Mouse (Mus musculus) spleen, adult 2 months (tissue): ENCODE measurements around the gene Bahcc1. TPM values are rescaled to one million over a fixed set of nuclear protein-coding genes. Genes with fewer than 3 reads are reported as not detected.

ENCODE experiments used
- DNase-seq, 2 experiments: peaks; one replicate each; pipeline versions ENCODE4 v3.0.0 to v3.0.0-alpha.2; 2012 to 2021; ENCODE audit warnings: low spot score in 2 of 2, low read depth in 1 of 2
- H3K27ac ChIP-seq: fragments of 200-500 bp; 2 replicates; pipeline ENCODE4 v1.5.1; 2012; ENCODE audit warnings: low read length, inconsistent platforms; ENCODE audit not compliant: insufficient read depth
- H3K27me3 ChIP-seq: fragments of 200-500 bp; 2 replicates; pipeline ENCODE4 v1.6.1; 2012; ENCODE audit warnings: mild to moderate bottlenecking, moderate library complexity, low read length, inconsistent platforms; ENCODE audit not compliant: control insufficient read depth, insufficient read depth
- H3K36me3 ChIP-seq: fragments of 200-500 bp; 2 replicates; pipeline ENCODE4 v1.6.1; 2012; ENCODE audit warnings: mild to moderate bottlenecking, low read length, inconsistent platforms; ENCODE audit not compliant: control insufficient read depth, insufficient read depth
- H3K4me1 ChIP-seq: fragments of 200-500 bp; 2 replicates; pipeline ENCODE4 v1.6.1; 2011; ENCODE audit warnings: inconsistent platforms; ENCODE audit not compliant: control insufficient read depth, insufficient read depth, insufficient read length
- H3K4me3 ChIP-seq: fragments of 200-500 bp; 2 replicates; pipeline ENCODE4 v1.5.1; 2011; ENCODE audit warnings: mild to moderate bottlenecking, inconsistent platforms; ENCODE audit not compliant: insufficient read depth, insufficient read length; ENCODE audit errors: extremely low read depth
- CTCF ChIP-seq: fragments of 200-500 bp; IDR thresholded peaks from 2 replicates; pipeline ENCODE4 v1.5.1; 2011; ENCODE audit warnings: mild to moderate bottlenecking, inconsistent platforms; ENCODE audit not compliant: insufficient read depth, insufficient read length, insufficient replicate concordance; ENCODE audit errors: extremely low read depth
- POLR2A ChIP-seq: fragments of 200-500 bp; IDR thresholded peaks from 2 replicates; pipeline ENCODE4 v1.6.1; 2011; ENCODE audit warnings: low read depth, low read length, inconsistent platforms
- WGBS: fragments of 180-500 bp; shearing (Covaris S2); methylation state at CpG from one replicate; pipeline ENCODE4 v1.1.7; 2018; 5-methylcytosine and 5-hydroxymethylcytosine counted together
- polyA plus RNA-seq: library from polyadenylated mRNA; depleted of rRNA; stranded (reverse); fragments of >200 nt; gene quantifications from 2 replicates; pipeline ENCODE4 v1.2.3, GENCODE M21; 2012

Gene Bahcc1
- polyA plus RNA-seq, 1 experiment: 3.6 TPM

GRCm38 (mm10) chr11:120186145-120186740, 46.5 kb upstream of the Bahcc1 start:
- Histone ChIP-seq H3K27ac (peak overlapping the region; percentile 79), H3K4me3 (peak overlapping the region; percentile 11; the same call in 1 of the 2 replicates), H3K4me1 (peaks cover 6% of the 10 kb centered on the region), H3K36me3 (no peaks in the 10 kb centered on the region), H3K27me3 (peaks cover 16% of the 10 kb centered on the region)
- WGBS: 63% methylated on average over 18 of the region's 18 CpGs
- no peak for TF ChIP-seq POLR2A
- no peak for DNase-seq

- WGBS: 61% methylated on average over 20 of the region's 20 CpGs
- no peak for DNase-seq
- Histone ChIP-seq H3K4me3 (no peak overlapping the region; the same call in 1 of the 2 replicates), H3K27ac (peak overlapping the region; percentile 50; the same call in 1 of the 2 replicates), H3K36me3 (no peaks in the 10 kb centered on the region), H3K27me3 (peaks cover 16% of the 10 kb centered on the region), H3K4me1 (peaks cover 6% of the 10 kb centered on the region)
- TF ChIP-seq POLR2A: no peak
- no peak for TF ChIP-seq CTCF
These were observed 45.9 kb upstream of the Bahcc1 start for GRCm38 (mm10) chr11:120186821-120187235.

- DNase-seq: no peak
- Histone ChIP-seq H3K27ac (peak overlapping the region; percentile 24; the same call in 1 of the 2 replicates), H3K27me3 (peaks cover 16% of the 10 kb centered on the region), H3K36me3 (no peaks in the 10 kb centered on the region), H3K4me1 (peaks cover 6% of the 10 kb centered on the region), H3K4me3 (peak overlapping the region; percentile 20; the same call in 1 of the 2 replicates)
- WGBS: 35% methylated on average over 43 of the region's 43 CpGs
- TF ChIP-seq CTCF: no peak
- TF ChIP-seq POLR2A: no peak
These were observed 45.3 kb upstream of the Bahcc1 start for GRCm38 (mm10) chr11:120187236-120188101.

GRCm38 (mm10) chr11:120188102-120188480, 44.7 kb upstream of the Bahcc1 start:
- H3K36me3 ChIP-seq: no peaks in the 10 kb centered on the region
- H3K27me3 ChIP-seq: peaks cover 16% of the 10 kb centered on the region
- peak overlapping the region; percentile 66; the same call in 1 of the 2 replicates for H3K4me3 ChIP-seq
- peaks cover 6% of the 10 kb centered on the region for H3K4me1 ChIP-seq
- WGBS: 3% methylated on average over 24 of the region's 24 CpGs
- no peak for TF ChIP-seq CTCF
- TF ChIP-seq POLR2A: no peak
- 0 out of 2 replicates have a peak overlapping the region, but pooled peaks have one; percentile 18 for H3K27ac ChIP-seq
- no peak for DNase-seq

- peaks cover 16% of the 10 kb centered on the region for H3K27me3 ChIP-seq
- DNase-seq: no peak
- under 1% methylated on average over 41 of the region's 41 CpGs for WGBS
- peak overlapping the region; percentile 66 for H3K27ac ChIP-seq
- H3K4me1 ChIP-seq: peaks cover 6% of the 10 kb centered on the region
- TF ChIP-seq POLR2A: no peak
- no peak for TF ChIP-seq CTCF
- peak overlapping the region; percentile 66 for H3K4me3 ChIP-seq
- no peaks in the 10 kb centered on the region for H3K36me3 ChIP-seq
These were observed 44.0 kb upstream of the Bahcc1 start for GRCm38 (mm10) chr11:120188481-120189441.

GRCm38 (mm10) chr11:120189459-120190312, 43.1 kb upstream of the Bahcc1 start:
- TF ChIP-seq CTCF (no peak), POLR2A (no peak)
- H3K27ac ChIP-seq: peak overlapping the region; percentile 66
- H3K27me3 ChIP-seq: peaks cover 16% of the 10 kb centered on the region
- under 1% methylated on average over 64 of the region's 68 CpGs for WGBS
- peak; percentile 75 to 88 for DNase-seq
- peak overlapping the region; percentile 66 for H3K4me3 ChIP-seq
- peaks cover 6% of the 10 kb centered on the region for H3K4me1 ChIP-seq
- no peaks in the 10 kb centered on the region for H3K36me3 ChIP-seq
